Mouse (Mus musculus): ENCODE measurements around the gene Hsd17b12.

The Hsd17b12 gene

GRCm38 (mm10) chr2:94157592-94158519, at the start of gene Hsd17b12:
Hsd17b12 (minus strand) TSS chr2:94157964.
- peak; percentile 100 for DNase-seq

DNA sequence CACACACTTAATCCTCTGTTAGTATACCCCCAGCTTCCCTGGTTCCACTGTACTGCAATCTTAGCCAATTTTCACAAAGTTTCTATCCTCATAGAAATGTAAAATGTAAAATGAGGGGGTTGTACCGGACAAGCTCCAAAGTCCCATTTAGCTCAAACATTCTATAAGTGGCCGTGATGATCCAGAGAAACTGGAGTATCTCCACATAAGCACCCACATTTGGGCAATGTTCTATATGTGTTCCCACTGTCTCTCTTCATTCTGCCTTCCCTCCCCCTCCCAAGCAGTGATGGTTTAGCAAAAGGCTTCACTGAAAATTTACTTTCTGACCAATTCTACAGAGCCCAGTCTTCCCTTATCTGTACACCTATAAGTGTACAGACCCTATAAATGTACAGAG, 27.1 kb upstream of the Hsd17b12 start:
- no peak for DNase-seq

DNA sequence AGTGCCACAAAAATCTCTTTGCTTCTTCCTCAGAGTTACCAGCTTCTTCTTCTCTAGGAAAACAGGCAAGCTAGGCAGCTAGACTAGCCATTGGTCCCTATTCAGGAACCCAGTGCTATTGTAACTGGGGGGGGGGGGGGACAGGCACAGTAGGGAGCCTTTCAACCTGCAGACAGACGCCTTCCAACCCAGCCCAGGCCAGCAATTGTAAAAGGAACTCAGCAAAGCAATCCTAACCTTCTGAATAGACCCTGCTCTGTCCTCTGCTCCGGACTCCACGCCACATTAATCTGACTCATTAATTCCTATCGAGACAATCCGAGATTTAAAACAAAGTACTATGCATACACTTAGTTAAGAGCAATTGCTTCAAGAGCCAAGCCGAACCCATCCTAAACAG, 26.4 kb upstream of the Hsd17b12 start:
- DNase-seq, result no peak

DNA sequence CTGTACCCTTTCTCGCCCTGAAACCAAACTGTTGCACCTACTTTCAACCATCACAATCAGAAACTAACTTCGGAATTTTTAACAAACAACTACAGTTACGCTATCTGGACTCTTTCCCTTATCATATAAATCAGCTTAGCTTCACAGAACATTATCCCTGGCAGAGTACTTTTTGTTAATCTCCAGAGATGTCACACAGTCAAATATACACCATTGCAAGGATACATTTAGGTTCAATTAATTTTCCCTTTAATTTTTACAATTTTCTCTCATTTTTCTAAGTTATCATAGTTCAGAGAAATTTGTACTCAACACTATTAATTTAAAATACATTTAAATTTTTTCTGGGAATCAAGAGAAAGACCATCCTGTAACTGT, 21.3 kb upstream of the Hsd17b12 start:
- DNase-seq, result no peak

DNA sequence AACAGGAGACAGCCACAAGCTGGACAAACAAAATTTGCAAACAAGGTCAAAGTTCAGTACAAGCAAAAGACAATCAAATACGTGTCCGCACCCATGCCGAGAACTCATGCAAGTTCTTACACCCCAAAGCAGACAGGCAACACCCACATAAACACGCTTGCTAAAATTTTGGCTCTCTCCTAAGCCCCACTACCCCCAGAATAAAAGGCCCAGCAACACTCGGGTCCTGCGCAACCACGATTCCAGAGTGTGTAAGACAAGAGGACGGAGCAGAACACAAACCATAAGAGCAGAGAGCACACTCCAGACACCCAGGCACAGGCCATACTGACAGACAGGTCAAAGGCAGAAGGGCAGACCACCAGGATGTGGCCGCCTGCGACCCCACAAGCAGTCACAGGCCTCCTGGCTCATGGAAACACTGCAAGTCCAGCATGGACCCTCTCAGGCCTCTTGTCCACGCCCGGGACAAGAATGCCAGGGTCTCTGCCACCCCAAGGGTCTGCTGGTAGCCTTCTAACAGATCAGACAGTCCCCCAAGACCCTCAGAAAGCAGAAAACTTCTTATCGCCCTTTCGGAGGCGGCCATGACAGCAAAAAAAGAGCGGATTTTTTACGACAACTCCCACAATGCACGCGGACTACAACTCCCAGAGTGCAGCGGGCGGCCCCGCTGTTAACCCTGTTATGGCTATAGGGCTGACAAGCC, 20.7 kb upstream of the Hsd17b12 start:
- peak; percentile 93 for DNase-seq

DNA sequence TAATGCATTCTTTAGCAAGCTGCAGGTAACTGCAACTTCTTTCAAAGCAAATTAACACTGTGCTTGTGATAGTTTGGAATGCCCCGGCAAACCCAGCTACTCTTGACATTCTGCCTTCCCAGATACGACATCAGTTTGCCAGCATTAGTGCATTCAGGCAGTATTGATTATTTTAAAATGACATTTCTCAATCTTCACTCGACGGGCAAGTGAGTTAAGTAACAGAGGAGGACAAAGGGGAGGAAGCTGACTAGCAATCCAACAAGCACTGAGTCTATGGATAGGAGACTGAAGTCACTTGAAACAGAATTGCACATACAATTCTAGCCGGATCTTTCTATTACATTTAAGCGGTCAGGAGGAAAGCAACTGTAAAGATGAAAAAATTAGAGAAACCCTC, 19.5 kb upstream of the Hsd17b12 start:
- DNase-seq, result no peak

DNA sequence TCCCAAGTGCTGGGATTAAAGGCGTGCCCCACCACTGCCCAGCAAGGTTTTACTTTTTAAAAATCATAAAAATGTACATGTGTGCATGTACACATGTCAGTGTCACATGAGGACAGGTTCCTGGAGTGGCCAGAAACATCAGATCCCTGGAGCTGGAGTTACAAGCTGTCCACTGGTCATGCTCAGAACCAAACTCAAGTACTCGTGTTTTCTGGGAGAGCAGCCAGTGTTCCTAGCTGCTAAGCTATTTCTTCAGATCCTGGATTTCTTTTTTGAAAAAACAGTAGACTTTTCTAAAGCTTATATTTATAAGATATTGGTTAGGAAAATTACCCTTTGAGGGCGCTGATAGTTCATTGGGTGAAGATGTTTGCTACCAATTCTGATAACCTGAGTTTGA, 18.6 kb upstream of the Hsd17b12 start:
- no peak for DNase-seq

DNA sequence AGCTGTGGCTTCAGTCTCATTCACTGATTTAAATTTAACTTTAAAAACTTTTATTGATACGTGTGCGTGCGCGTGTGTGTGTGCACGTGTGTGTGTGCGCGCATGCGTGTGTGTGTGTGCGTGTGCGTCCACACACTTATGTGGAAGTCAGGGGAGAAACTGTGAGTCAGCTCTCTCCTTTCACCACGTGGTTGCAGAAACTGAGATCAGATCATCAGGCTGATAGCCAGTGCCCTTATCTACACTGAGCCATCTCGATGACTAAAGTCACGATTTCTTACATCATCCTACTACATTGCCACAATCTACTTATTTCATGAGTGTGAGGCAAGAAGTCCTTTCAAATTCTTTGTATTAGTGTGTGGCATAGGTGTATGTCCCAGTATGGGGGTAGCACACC, 15.8 kb upstream of the Hsd17b12 start:
- no peak for DNase-seq

GRCm38 (mm10) chr2:94163207-94163606, 5.4 kb upstream of the Hsd17b12 start:
- no peak for DNase-seq

- no peak for DNase-seq
Observed at GRCm38 (mm10) chr2:94162141-94162540, 4.4 kb upstream of the Hsd17b12 start.

- no peak for DNase-seq
Observed at GRCm38 (mm10) chr2:94158520-94158884, 738 bp upstream of the Hsd17b12 start.

GRCm38 (mm10) chr2:94157051-94157450, 713 bp downstream of the Hsd17b12 start:
- DNase-seq, result no peak

- DNase-seq, result no peak
Observed at GRCm38 (mm10) chr2:94145146-94145542, 12.6 kb downstream of the Hsd17b12 start.

- DNase-seq, result no peak
Observed at GRCm38 (mm10) chr2:94144520-94145145, 13.1 kb downstream of the Hsd17b12 start.

DNA sequence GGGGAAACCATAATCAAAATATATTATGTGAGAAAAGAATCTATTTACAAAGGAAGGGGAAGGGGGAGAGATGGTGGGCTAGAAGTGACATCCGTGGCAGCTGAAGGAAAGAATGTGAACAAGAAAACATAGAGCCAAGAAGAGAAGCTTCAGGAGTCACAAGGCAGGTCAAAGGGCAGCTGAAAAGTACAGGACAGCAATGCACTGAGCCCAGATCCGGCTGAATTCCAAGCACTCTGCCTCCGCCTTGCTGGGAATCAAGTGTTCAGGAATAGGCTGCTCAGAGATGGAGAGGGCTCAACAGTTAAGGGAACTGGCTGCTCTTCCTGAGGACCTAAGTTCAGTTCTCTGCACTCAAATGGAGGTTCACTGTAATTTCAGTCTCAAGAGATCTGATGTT, 16.5 kb downstream of the Hsd17b12 start:
- DNase-seq, result no peak

DNA sequence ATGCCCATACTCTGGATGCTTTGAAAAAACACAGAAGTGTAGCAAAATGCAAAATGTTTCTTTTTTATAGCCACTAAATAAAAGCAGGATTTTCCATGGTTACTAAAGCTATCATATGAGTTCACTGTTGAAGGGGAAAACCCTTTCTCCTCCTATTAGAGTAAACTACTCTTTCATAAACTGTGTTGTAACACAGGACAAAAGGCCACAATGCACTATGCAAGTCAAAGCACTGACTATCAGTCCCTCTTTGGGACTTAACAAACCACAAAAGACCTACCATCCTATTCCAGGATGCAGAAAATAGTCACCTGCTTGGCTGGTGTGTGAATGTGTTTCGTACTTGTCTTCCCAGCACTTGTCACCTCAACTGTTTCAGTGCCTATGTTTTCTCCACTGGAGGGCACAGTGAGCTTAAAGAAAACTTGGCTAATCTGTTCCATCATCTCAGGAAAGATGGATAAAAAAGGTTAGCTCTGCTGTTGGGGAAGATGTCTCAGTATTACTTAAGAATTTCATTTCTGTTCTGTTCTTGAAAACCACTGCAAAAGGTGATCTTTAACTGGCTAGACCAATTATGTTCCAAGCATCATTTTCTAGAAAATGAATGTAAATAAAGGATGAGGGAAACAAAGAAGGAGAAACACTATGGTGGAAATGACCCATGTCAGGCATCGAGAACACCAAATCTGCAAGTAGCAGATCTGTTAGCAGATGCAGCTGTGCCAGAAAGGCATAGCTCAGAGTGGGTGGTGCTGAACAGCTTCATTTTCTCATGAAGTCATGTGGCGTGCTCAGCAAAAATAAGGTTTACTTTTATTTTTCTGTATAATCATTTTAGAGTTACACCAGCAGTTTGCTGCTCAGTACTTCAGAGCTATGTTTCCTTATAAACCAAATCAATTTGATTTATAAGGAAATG, 19.0 kb downstream of the Hsd17b12 start:
- DNase-seq, result no peak

- no peak for DNase-seq
Observed at GRCm38 (mm10) chr2:94136837-94137236, 20.9 kb downstream of the Hsd17b12 start.

DNA sequence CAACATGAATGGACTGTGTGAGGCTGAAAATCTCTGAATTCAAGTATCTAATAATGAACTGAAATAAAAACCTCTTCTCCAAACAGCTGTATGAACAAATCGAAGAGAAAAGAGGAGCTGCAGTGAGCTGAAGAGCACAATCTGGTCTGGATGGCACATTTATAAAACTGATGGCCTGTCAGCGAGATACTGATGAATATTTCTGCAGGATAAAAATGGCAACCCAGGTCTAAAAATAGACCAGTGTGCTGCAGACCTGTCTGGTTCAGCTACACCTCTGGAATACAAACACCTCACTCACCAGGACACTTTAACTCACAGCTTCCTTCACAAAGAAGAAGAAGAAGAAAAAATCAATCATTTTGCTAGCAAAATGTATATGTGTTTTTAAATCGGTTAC, 29.3 kb downstream of the Hsd17b12 start:
- DNase-seq, result no peak

DNA sequence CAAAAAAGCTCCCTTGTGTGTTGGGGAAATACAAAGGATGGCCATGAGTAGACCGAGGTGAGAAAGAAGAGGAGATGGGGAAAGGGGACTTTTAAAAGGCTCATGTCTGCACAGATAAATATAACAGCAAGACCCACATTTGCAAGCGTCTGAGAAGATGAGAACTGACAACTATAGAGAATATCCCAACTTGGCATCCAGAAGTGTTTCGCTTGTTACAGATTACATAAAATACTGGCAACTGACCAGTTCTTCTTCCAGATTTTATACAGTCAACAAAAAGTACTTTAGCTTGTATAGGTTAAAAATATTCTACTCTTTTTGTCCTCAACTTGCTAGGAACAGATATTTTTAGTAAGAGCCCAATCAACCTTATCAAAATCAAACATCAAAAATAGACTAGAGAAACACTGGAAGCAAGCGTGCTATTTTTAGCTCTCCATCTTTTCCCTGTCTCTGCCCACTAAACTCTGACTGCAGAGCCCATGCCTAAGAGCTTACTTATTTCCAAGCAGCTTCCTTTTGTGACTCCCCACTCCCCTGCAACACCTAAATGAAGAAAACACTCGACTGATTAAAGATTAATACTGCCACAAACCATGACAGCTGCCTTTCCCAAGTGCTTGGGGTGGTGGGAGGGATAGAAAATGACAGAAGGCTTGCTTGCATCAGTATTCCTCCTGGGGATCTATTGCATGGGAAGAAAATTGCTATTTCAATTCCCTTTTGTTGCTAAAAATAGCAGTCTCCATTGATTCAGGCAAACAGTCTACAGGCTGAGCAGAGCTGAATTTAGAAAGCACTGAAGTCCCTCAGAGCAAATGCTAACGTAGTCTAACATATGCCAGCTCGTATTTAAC, 35.4 kb downstream of the Hsd17b12 start:
- DNase-seq, result no peak

GRCm38 (mm10) chr2:94103758-94104157, 54.0 kb downstream of the Hsd17b12 start:
- DNase-seq, result no peak

DNA sequence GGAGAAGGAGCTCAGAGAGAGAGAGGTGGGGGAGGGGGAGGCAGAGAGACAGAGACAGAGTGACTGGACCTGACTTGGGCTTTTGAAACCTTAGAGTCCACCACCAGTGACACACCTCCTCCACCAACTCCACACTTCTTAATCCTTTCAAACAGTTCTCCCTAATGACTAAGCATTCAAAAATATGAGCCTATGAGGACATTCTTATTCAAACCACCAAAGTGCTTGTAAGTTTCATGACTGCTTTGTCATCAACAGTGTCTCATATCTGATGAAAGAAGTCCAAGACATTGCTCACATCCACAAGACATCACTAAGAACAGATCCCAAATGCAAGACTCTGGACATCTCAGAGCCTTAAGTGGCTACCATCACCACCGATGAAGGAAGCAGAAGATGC, 67.9 kb downstream of the Hsd17b12 start:
- no peak for DNase-seq

DNA sequence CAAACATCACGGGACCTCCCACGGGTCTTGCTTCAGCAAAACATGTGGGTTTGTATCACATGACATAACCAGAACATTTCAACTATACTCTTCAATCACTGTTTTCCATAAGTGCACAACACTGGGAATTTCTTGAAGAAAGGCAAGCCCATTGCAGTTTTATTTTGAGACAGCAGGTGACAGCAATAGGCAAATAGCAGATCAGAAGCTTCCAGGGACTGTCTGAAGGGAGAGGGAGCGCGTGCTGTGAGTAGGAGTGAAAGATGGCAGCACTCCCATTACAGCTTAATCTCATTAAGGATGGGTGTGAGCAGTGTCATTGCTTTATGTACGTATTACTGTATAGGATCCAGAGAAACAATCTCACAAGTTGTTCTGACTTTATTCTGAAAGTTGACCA, 88.3 kb downstream of the Hsd17b12 start:
- no peak for DNase-seq

Measured in lung, postnatal 36 days (tissue).